In the genomic region with DNA sequence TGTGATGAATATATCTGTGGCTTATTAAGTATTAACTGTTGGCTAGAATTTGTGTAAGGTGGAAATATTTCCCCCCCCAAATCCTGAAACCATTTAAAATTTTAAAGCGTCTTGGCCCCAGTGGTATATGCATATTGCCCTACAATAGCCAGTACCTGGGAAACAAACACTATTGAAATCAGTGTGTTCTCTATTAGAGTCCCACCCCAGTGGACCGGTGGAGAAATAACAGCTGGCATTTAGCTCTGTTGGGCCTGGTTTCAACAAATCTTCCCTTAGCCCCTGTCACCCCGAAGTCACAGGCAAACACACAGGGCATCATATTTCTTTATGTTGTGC, we compare ENCODE assay signal across 12 mouse cellular contexts.
A peak's percentile ranks its signal among the peaks of the same experiment; 100 is the strongest.
DNase-seq lines count a peak whose midpoint lies in the region; ATAC-seq and TF ChIP-seq lines count a peak whose summit lies in the region.
"Had no signal": no experiment of that assay in that cellular context is flagged by ENCODE, and none has a peak within 500 bp of the region (broad histone marks: within the 10 kb centered on the region; RNA-seq: fewer than 3 reads in every experiment).

No protein-coding gene starts in this region.

- H3K9me3 ChIP-seq in kidney, embryonic 16.5 days (ENCODE audit: low read length), result no peaks in the 10 kb centered on the region
- no peaks in the 10 kb centered on the region for H3K9me3 ChIP-seq in limb, embryonic 12.5 days
- no peaks in the 10 kb centered on the region for H3K9me3 ChIP-seq in midbrain, embryonic 16.5 days (replicated peaks; ENCODE audit: control insufficient read depth, low read length, poor library complexity, severe bottlenecking)
- H3K9me3 ChIP-seq: embryonic facial prominence, embryonic 13.5 days; limb, embryonic 15.5 days had no signal

- no peak for DNase-seq in heart, adult 2 months
- no peak for DNase-seq in heart, postnatal 4 days
- DNase-seq in kidney, adult 8-10 months, result no peak
- DNase-seq in layer of hippocampus, adult 9-10 months (ENCODE audit: low spot score), result no peak
- DNase-seq: thymus, adult 2 months had no signal

- 28% methylated on average over 3 of the region's 3 CpGs for whole genome bisulfite sequencing in heart, adult 2 months
- 10% methylated on average over 3 of the region's 3 CpGs for WGBS in kidney, embryonic 16.5 days
- WGBS in limb, embryonic 12.5 days, result 4% methylated on average over 3 of the region's 3 CpGs
- WGBS in midbrain, embryonic 16.5 days, result 69% methylated on average over 3 of the region's 3 CpGs

- TF ChIP-seq POLR2A in heart, adult 2 months (IDR thresholded peaks at IDR 0.05; ENCODE audit: insufficient read depth, low read depth, low read length), result no peak

- intact Hi-C loops in heart, adult 2 months (cut with DNase I), result no loop called here

- peak overlapping the region; percentile 21 for H3K27ac ChIP-seq in heart, adult 2 months
- H3K27ac ChIP-seq in kidney, embryonic 16.5 days (ENCODE audit: low read length), result peak overlapping the region; percentile 96
- peak overlapping the region; percentile 53; the same call in 1 of the 2 replicates for H3K27ac ChIP-seq in limb, embryonic 12.5 days
- H3K27ac ChIP-seq in midbrain, embryonic 16.5 days (ENCODE audit: low read length), result no peak overlapping the region
- H3K27ac ChIP-seq: embryonic facial prominence, embryonic 13.5 days had no signal

- no peak overlapping the region for H3K4me3 ChIP-seq in heart, adult 2 months
- H3K4me3 ChIP-seq in kidney, embryonic 16.5 days (ENCODE audit: low read length), result no peak overlapping the region
- no peak overlapping the region for H3K4me3 ChIP-seq in limb, embryonic 12.5 days (replicated peaks)
- no peak overlapping the region for H3K4me3 ChIP-seq in midbrain, embryonic 16.5 days (ENCODE audit: low read depth, low read length)
- H3K4me3 ChIP-seq: embryonic facial prominence, embryonic 13.5 days; limb, embryonic 15.5 days had no signal

- no peaks in the 10 kb centered on the region for H3K27me3 ChIP-seq in heart, adult 2 months (ENCODE audit: control insufficient read depth, insufficient read depth, low read length)
- no peaks in the 10 kb centered on the region for H3K27me3 ChIP-seq in kidney, embryonic 16.5 days (ENCODE audit: insufficient read depth, low read length)
- no peaks in the 10 kb centered on the region; the same call in 1 of the 2 replicates for H3K27me3 ChIP-seq in limb, embryonic 12.5 days
- no peaks in the 10 kb centered on the region for H3K27me3 ChIP-seq in midbrain, embryonic 16.5 days (ENCODE audit: control insufficient read depth, insufficient read depth, low read depth, low read length)
- H3K27me3 ChIP-seq: embryonic facial prominence, embryonic 13.5 days; limb, embryonic 15.5 days had no signal

- ATAC-seq in kidney, embryonic 16.5 days (ENCODE audit: low FRiP score, low TSS enrichment), result no peak; the same call in 1 of the 2 replicates
- peak; percentile 5; the same call in 1 of the 2 replicates for ATAC-seq in granulocyte monocyte progenitor cell, adult 5-6 weeks (replicated peaks; ENCODE audit: poor library complexity, severe bottlenecking)
- no peak for ATAC-seq in limb, embryonic 12.5 days (ENCODE audit: insufficient number of reproducible peaks, insufficient read depth, low FRiP score, low TSS enrichment, low read depth)
- no peak for ATAC-seq in midbrain, embryonic 16.5 days
- ATAC-seq: forebrain, embryonic 14.5 days had no signal

- H3K4me2 ChIP-seq in kidney, embryonic 16.5 days (replicated peaks; ENCODE audit: low read depth, low read length), result peak overlapping the region; percentile 33; the same call in 1 of the 2 replicates
- peak overlapping the region; percentile 38 for H3K4me2 ChIP-seq in limb, embryonic 12.5 days
- no peak overlapping the region for H3K4me2 ChIP-seq in midbrain, embryonic 16.5 days (ENCODE audit: low read length)
- H3K4me2 ChIP-seq: embryonic facial prominence, embryonic 13.5 days had no signal

- TF ChIP-seq EP300 in heart, adult 2 months (IDR thresholded peaks at IDR 0.05; ENCODE audit: insufficient read depth, low read depth, low read length), result no peak

- H3K79me2 ChIP-seq in heart, adult 2 months (replicated peaks; ENCODE audit: control insufficient read depth, insufficient read depth, low read length), result no peaks in the 10 kb centered on the region

- H3K36me3 ChIP-seq in heart, adult 2 months (ENCODE audit: control insufficient read depth, insufficient read depth, low read length), result no peaks in the 10 kb centered on the region
- no peaks in the 10 kb centered on the region for H3K36me3 ChIP-seq in kidney, embryonic 16.5 days (ENCODE audit: insufficient read depth, low read length)
- H3K36me3 ChIP-seq in limb, embryonic 12.5 days, result no peaks in the 10 kb centered on the region
- no peaks in the 10 kb centered on the region for H3K36me3 ChIP-seq in midbrain, embryonic 16.5 days (ENCODE audit: control insufficient read depth, insufficient read depth, low read length)
- H3K36me3 ChIP-seq: embryonic facial prominence, embryonic 13.5 days; limb, embryonic 15.5 days had no signal

- peaks cover 4% of the 10 kb centered on the region for H3K4me1 ChIP-seq in heart, adult 2 months (ENCODE audit: control insufficient read depth, insufficient read depth, low read length)
- H3K4me1 ChIP-seq in kidney, embryonic 16.5 days (ENCODE audit: insufficient read depth, low read length), result peaks cover 42% of the 10 kb centered on the region
- peaks cover 17% of the 10 kb centered on the region for H3K4me1 ChIP-seq in limb, embryonic 12.5 days (replicated peaks)
- no peaks in the 10 kb centered on the region for H3K4me1 ChIP-seq in midbrain, embryonic 16.5 days (ENCODE audit: control insufficient read depth, insufficient read depth, low read length)

- H3K9ac ChIP-seq in heart, adult 2 months (ENCODE audit: low read depth, low read length), result no peak overlapping the region
- H3K9ac ChIP-seq in kidney, embryonic 16.5 days (replicated peaks; ENCODE audit: low read length), result peak overlapping the region; percentile 57
- no peak overlapping the region for H3K9ac ChIP-seq in limb, embryonic 12.5 days (replicated peaks)
- no peak overlapping the region for H3K9ac ChIP-seq in midbrain, embryonic 16.5 days (ENCODE audit: low read depth, low read length)
- H3K9ac ChIP-seq: limb, embryonic 15.5 days had no signal

- 0 out of 2 replicates have a peak, but pooled peaks have one; percentile 4 for TF ChIP-seq CTCF in heart, adult 2 months (IDR thresholded peaks at IDR 0.05)
